Mouse (Mus musculus) stomach, embryonic 14.5 days (tissue): Measurements from ENCODE around the gene Gosr2. TPM values are rescaled to one million over a fixed set of nuclear protein-coding genes. Genes with fewer than 3 reads are reported as not detected.

ENCODE experiments used
- ATAC-seq: fragments of 200-750 bp; cut with Nextera tagmentation; 2 replicates; pipeline ENCODE4 v1.8.0; 2017; ENCODE audit warnings: low read depth, moderate TSS enrichment; ENCODE audit not compliant: insufficient number of reproducible peaks, insufficient read depth, low FRiP score
- H3K27ac ChIP-seq: fragments of 300-500 bp; sonication (generic); 2 replicates; pipeline ENCODE4 v1.5.1; 2014; ENCODE audit warnings: mild to moderate bottlenecking, low read length, moderate library complexity, mixed read lengths
- H3K27me3 ChIP-seq: fragments of 300-500 bp; sonication (generic); 2 replicates; pipeline ENCODE4 v1.6.1; 2014; ENCODE audit warnings: low read length, control low read depth, mixed read lengths; ENCODE audit not compliant: control insufficient read depth, insufficient read depth
- H3K36me3 ChIP-seq: fragments of 300-500 bp; sonication (generic); 2 replicates; pipeline ENCODE4 v1.6.1; 2014; ENCODE audit warnings: mild to moderate bottlenecking, control low read depth, low read length, moderate library complexity, mixed read lengths; ENCODE audit not compliant: control insufficient read depth, insufficient read depth
- H3K4me1 ChIP-seq: fragments of 300-500 bp; sonication (generic); 2 replicates; pipeline ENCODE4 v1.6.1; 2014; ENCODE audit warnings: low read length, control low read depth, mixed read lengths; ENCODE audit not compliant: control insufficient read depth, insufficient read depth
- H3K4me2 ChIP-seq: fragments of 300-500 bp; sonication (generic); replicated peaks from 2 replicates; pipeline ENCODE4 v1.6.1; 2014; ENCODE audit warnings: low read depth, low read length, control low read depth
- H3K4me3 ChIP-seq: fragments of 300-500 bp; sonication (generic); 2 replicates; pipeline ENCODE4 v1.5.1; 2014; ENCODE audit warnings: low read depth, low read length, control low read depth
- H3K9ac ChIP-seq: fragments of 300-500 bp; sonication (generic); replicated peaks from 2 replicates; pipeline ENCODE4 v1.6.1; 2014; ENCODE audit warnings: low read depth, mild to moderate bottlenecking, control low read depth, low read length, moderate library complexity, mixed read lengths
- H3K9me3 ChIP-seq: fragments of 300-500 bp; sonication (generic); 2 replicates; pipeline ENCODE4 v1.6.1; 2016; ENCODE audit warnings: low read depth, low read length, control low read depth; ENCODE audit not compliant: control insufficient read depth
- WGBS: fragments of 180-500 bp; shearing (Covaris S2); extraction: QIAGEN DNeasy Blood & Tissue Kit; methylation state at CpG from one replicate; pipeline ENCODE4 v1.1.7; 2014; 5-methylcytosine and 5-hydroxymethylcytosine counted together
- polyA plus RNA-seq: library from polyadenylated mRNA; unstranded; fragments of >200 nt; fragmentation: Nextera tagmentation; extraction: Ambion mirVana; gene quantifications from 2 replicates; pipeline ENCODE4 v1.2.1, GENCODE M21; 2014

Gene Gosr2
- polyA plus RNA-seq, 1 experiment from 2014 or later: 69.4 TPM

GRCm38 (mm10) chr11:103648656-103649055, 49.0 kb downstream of the Gosr2 start:
- no peak overlapping the region for H3K9ac ChIP-seq
- H3K4me3 ChIP-seq: no peak overlapping the region
- ATAC-seq: no peak
- peaks cover 54% of the 10 kb centered on the region for H3K27me3 ChIP-seq
- H3K9me3 ChIP-seq: no peaks in the 10 kb centered on the region
- WGBS: 33% methylated on average over 7 of the region's 7 CpGs
- 0 out of 2 replicates have a peak, but pooled peaks cover 10% of the 10 kb centered on the region for H3K4me1 ChIP-seq
- H3K36me3 ChIP-seq: no peaks in the 10 kb centered on the region
- H3K27ac ChIP-seq: no peak overlapping the region
- H3K4me2 ChIP-seq: no peak overlapping the region

- ATAC-seq: no peak
These were observed 49.6 kb downstream of the Gosr2 start for GRCm38 (mm10) chr11:103647921-103648620.

GRCm38 (mm10) chr11:103646301-103646700, 51.4 kb downstream of the Gosr2 start:
- ATAC-seq: no peak
- peaks cover 36% of the 10 kb centered on the region for H3K27me3 ChIP-seq
- H3K36me3 ChIP-seq: no peaks in the 10 kb centered on the region
- H3K27ac ChIP-seq: no peak overlapping the region
- H3K4me1 ChIP-seq: 0 out of 2 replicates have a peak, but pooled peaks cover 10% of the 10 kb centered on the region
- no peak overlapping the region for H3K9ac ChIP-seq
- H3K4me3 ChIP-seq: no peak overlapping the region
- H3K9me3 ChIP-seq: no peaks in the 10 kb centered on the region
- WGBS: 77% methylated on average over 6 of the region's 6 CpGs
- H3K4me2 ChIP-seq: no peak overlapping the region

More at GRCm38 (mm10) chr11:103647921-103648620, 49.6 kb downstream of the Gosr2 start:
- Histone ChIP-seq H3K27ac (no peak overlapping the region), H3K4me3 (no peak overlapping the region), H3K27me3 (peaks cover 52% of the 10 kb centered on the region), H3K9me3 (no peaks in the 10 kb centered on the region), H3K36me3 (no peaks in the 10 kb centered on the region), H3K4me1 (0 out of 2 replicates have a peak, but pooled peaks cover 10% of the 10 kb centered on the region), H3K9ac (no peak overlapping the region), H3K4me2 (no peak overlapping the region)
- 9% methylated on average over 11 of the region's 11 CpGs for WGBS

GRCm38 (mm10) chr11:103645731-103646130, 52.0 kb downstream of the Gosr2 start:
- Histone ChIP-seq H3K4me2 (no peak overlapping the region), H3K27ac (no peak overlapping the region), H3K36me3 (no peaks in the 10 kb centered on the region), H3K9me3 (no peaks in the 10 kb centered on the region), H3K9ac (no peak overlapping the region), H3K4me3 (no peak overlapping the region), H3K4me1 (0 out of 2 replicates have a peak, but pooled peaks cover 10% of the 10 kb centered on the region), H3K27me3 (peaks cover 31% of the 10 kb centered on the region)
- 52% methylated on average over 8 of the region's 8 CpGs for WGBS
- no peak for ATAC-seq

- Histone ChIP-seq H3K4me1 (no peaks in the 10 kb centered on the region), H3K9me3 (no peaks in the 10 kb centered on the region), H3K27ac (no peak overlapping the region), H3K36me3 (no peaks in the 10 kb centered on the region), H3K27me3 (peaks cover 14% of the 10 kb centered on the region), H3K4me2 (no peak overlapping the region), H3K9ac (no peak overlapping the region), H3K4me3 (no peak overlapping the region)
- ATAC-seq: no peak
- 70% methylated on average over 9 of the region's 9 CpGs for WGBS
These were observed 54.5 kb downstream of the Gosr2 start for GRCm38 (mm10) chr11:103643211-103643610.

GRCm38 (mm10) chr11:103639407-103639946, 58.2 kb downstream of the Gosr2 start:
- Histone ChIP-seq H3K36me3 (no peaks in the 10 kb centered on the region), H3K4me2 (no peak overlapping the region), H3K4me1 (no peaks in the 10 kb centered on the region), H3K9ac (no peak overlapping the region), H3K4me3 (no peak overlapping the region), H3K27ac (no peak overlapping the region), H3K9me3 (no peaks in the 10 kb centered on the region), H3K27me3 (peaks cover 3% of the 10 kb centered on the region; the same call in 1 of the 2 replicates)
- ATAC-seq: no peak
- WGBS: 4% methylated on average over 10 of the region's 10 CpGs

GRCm38 (mm10) chr11:103638790-103639189, 58.9 kb downstream of the Gosr2 start, which contains the start of gene Lyzl6:
Lyzl6 (minus strand) TSS chr11:103638890.
- Histone ChIP-seq H3K9ac (no peak within 1 kb of the TSS), H3K4me3 (no peak within 1 kb of the TSS), H3K27me3 (peaks cover 3% of the 10 kb centered on the region; the same call in 1 of the 2 replicates), H3K27ac (no peak within 1 kb of the TSS), H3K4me2 (no peak within 1 kb of the TSS), H3K9me3 (no peaks in the 10 kb centered on the region), H3K36me3 (no peaks in the 10 kb centered on the region), H3K4me1 (no peaks in the 10 kb centered on the region)
- no peak for ATAC-seq
- WGBS: 71% methylated on average over 3 of the region's 3 CpGs

GRCm38 (mm10) chr11:103636261-103636660, 61.4 kb downstream of the Gosr2 start:
- ATAC-seq: no peak
- no peak overlapping the region for H3K4me2 ChIP-seq
- WGBS: 72% methylated on average over 6 of the region's 6 CpGs
- H3K9ac ChIP-seq: no peak overlapping the region
- H3K36me3 ChIP-seq: no peaks in the 10 kb centered on the region
- H3K9me3 ChIP-seq: no peaks in the 10 kb centered on the region
- no peak overlapping the region for H3K4me3 ChIP-seq
- H3K27me3 ChIP-seq: peaks cover 3% of the 10 kb centered on the region; the same call in 1 of the 2 replicates
- no peaks in the 10 kb centered on the region for H3K4me1 ChIP-seq
- H3K27ac ChIP-seq: no peak overlapping the region
